Mouse (Mus musculus) heart, postnatal 0 days (tissue): Measurements from ENCODE around the gene Lrrc4.

ENCODE experiments used
- CTCF ChIP-seq: IDR thresholded peaks from 2 replicates; pipeline ENCODE4 v1.5.1; 2016; ENCODE audit warnings: antibody characterized with exemption, control low read depth, low read depth
- EP300 ChIP-seq: IDR thresholded peaks from 2 replicates; pipeline ENCODE4 v1.6.1; 2016; ENCODE audit warnings: antibody characterized with exemption, low read depth

DNA sequence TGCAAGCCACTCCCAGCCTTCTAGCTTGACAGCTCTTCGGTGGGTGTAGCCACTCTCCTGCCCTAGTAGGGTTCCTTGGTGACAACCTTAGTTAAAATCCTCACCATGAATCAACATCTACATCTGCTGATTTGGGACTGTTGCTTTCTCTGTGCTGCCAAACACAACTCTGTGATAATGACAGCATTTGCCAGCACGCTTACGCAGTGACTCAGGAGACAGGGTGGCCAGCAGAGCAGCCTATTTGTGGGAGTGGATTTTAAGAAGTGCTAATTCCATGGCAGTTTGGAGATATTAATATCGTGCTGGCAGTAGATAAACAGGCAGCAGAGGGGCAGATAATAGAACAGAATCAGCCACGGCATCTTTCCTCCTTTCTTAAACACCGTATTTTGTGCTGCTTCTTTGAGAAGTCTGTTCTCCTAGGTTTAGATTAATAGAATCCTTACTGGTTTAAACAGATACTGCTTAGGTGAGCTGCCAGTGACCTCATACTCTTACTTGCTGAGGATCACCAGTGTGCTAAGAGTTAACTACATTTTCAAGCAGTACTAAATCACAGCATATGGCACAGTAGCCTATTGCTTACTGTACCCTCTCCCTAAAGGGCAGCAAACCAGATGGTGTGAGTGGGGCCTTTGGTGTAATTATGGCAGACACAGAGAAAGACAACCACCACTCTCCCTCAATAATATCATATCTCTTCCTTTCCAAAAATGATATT, 126.0 kb downstream of the Lrrc4 start:
- TF ChIP-seq CTCF (no peak), EP300 (no peak)
